Comparison of ENCODE assay signal across 26 mouse cellular contexts in genomic region chr3:108313138-108313537, GRCm38 (mm10). TPM values are rescaled to one million over a fixed set of nuclear protein-coding genes. Genes with fewer than 3 reads are reported as not detected.
"Had no signal": no experiment of that assay in that cellular context is flagged by ENCODE, and none has a peak within 500 bp of the region (broad histone marks: within the 10 kb centered on the region; RNA-seq: fewer than 3 reads in every experiment).

No protein-coding gene starts in this region.

- H3K27me3 ChIP-seq: liver, embryonic 13.5 days; midbrain, embryonic 12.5 days; midbrain, embryonic 15.5 days; neural tube, embryonic 13.5 days had no signal

- H3K9me3 ChIP-seq: liver, embryonic 13.5 days; midbrain, embryonic 12.5 days; midbrain, embryonic 15.5 days; neural tube, embryonic 13.5 days had no signal

- H3K4me1 ChIP-seq: midbrain, embryonic 12.5 days; midbrain, embryonic 15.5 days had no signal

- ATAC-seq: midbrain, embryonic 15.5 days had no signal

- DNase-seq: kidney, adult 9 months; kidney, postnatal 14 days; kidney, postnatal 4 days; layer of hippocampus, adult 9-11 months; layer of hippocampus, postnatal 36 days; liver, embryonic 13.5 days; lung, adult 2 months; lung, postnatal 14 days; lung, postnatal 4 days; retina, postnatal 1 day; right cerebral cortex, postnatal 25 days; thymus, adult 2 months; thymus, postnatal 14 days; thymus, postnatal 4 days had no signal

- H3K4me3 ChIP-seq: left cerebral cortex, adult 2 months; liver, embryonic 13.5 days; midbrain, embryonic 12.5 days; midbrain, embryonic 15.5 days; neural tube, embryonic 13.5 days had no signal

- H3K27ac ChIP-seq: left cerebral cortex, adult 2 months; liver, embryonic 13.5 days; midbrain, embryonic 12.5 days; midbrain, embryonic 15.5 days; neural tube, embryonic 13.5 days had no signal

- H3K9ac ChIP-seq: liver, embryonic 13.5 days; midbrain, embryonic 12.5 days; midbrain, embryonic 15.5 days; neural tube, embryonic 13.5 days had no signal

- H3K4me2 ChIP-seq: liver, embryonic 13.5 days; midbrain, embryonic 12.5 days; midbrain, embryonic 15.5 days; neural tube, embryonic 13.5 days had no signal

RNA-seq across cellular contexts. Expression of gene Mybphl, which starts 51.6 kb away (rescaled TPM):
- total RNA-seq: left cerebral cortex, postnatal 10 days; liver, adult 2 months; megakaryocyte progenitor cell, adult 5-6 weeks; neutrophil, adult 5-6 weeks had no signal
- polyA plus RNA-seq: kidney, embryonic 16.5 days; limb, embryonic 11.5 days; limb, embryonic 14.5 days; liver, adult 2 months; midbrain, embryonic 12.5 days; midbrain, embryonic 15.5 days; neural tube, embryonic 13.5 days; stomach, embryonic 16.5 days had no signal
